Mouse (Mus musculus) left cerebral cortex, postnatal 14 days (tissue): ENCODE measurements around the gene Bud23. TPM values are rescaled to one million over a fixed set of nuclear protein-coding genes. Genes with fewer than 3 reads are reported as not detected.

ENCODE experiments used
- DNase-seq, 2 experiments: peaks; one replicate each; pipeline ENCODE4 v3.0.0; 2021 to 2022; ENCODE audit warnings: low spot score in 2 of 2, mixed read lengths in 1 of 2
- intact Hi-C: fragments of 180-260 bp; cut with DNase I; formaldehyde crosslinking; loops from one replicate; pipeline ENCODE4 v1.15.1; 2025
- total RNA-seq, 2 experiments: library from RNA; stranded (reverse); gene quantifications; 2 replicates each; pipeline ENCODE4 v1.2.3; 2021

Bud23 gene
- total RNA-seq, 2 experiments from 2014 or later: 34.0 to 55.7 TPM

DNA sequence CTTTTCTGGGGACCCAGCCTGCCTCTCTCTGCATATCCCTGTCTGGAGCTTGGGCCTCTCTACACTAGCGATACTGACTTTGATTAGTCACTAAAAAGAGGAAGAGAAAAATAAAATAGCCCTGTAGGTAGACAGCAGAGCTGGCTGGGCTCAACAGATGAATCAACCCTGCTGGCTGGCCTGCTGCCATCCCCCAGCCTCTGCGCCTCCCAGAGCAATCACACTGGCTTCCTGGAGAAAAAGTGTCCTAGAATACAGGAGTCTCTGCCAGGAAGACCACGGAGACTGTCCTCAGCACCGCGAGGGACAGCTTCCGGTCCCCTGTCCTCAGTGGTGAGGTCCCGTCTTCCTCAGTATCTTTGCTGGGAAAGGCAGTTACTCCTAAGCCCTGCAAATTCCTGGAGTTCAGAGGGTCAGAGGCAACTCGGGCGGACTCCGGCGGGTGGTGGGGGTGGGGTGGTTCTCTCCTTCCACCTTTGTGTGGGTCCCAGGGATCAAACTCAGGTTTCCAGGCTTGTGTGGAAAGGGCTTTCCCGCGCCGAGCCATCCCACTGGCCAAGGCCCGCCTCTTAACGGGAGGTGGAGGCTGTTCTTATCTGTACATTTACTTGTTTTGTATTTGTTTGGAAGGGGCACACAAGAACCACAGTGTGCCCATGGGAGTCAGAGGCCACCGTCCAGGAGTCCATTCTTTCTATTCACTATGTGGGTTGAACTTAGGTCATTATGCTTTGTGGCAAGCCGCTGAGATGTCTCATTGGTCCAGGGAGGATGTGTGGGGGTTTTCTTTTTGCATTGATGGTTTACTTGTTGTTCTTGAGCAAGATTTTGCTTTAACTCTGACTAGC lies 35.5 kb downstream of the Bud23 start:
- peak; percentile 63 to 71 for DNase-seq

DNA sequence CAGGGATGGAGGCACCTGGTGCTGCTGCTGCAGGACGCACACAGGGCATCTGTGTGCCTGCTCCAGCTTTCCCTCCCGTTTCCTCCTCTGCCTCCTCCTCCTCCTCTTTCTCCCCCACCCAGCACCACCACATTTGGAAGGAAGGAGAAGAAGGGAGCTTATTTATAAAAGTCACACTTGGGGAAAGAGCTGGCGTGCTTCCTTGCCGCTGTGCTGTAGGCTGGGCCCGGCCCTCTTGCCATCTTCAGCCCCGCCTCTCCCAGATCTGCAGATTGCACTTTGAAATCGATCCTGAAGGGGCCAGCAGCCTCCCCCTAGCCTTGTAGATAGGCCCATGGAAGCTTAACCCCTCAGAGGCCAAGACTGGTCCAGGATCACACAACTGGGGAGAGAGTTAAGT lies 38.9 kb downstream of the Bud23 start:
- peak; percentile 66 to 73 for DNase-seq
- intact Hi-C loops: no loop called here

More for the DNA sequence above, 35.5 kb downstream of the Bud23 start:
- intact Hi-C loops: no loop called here

DNA sequence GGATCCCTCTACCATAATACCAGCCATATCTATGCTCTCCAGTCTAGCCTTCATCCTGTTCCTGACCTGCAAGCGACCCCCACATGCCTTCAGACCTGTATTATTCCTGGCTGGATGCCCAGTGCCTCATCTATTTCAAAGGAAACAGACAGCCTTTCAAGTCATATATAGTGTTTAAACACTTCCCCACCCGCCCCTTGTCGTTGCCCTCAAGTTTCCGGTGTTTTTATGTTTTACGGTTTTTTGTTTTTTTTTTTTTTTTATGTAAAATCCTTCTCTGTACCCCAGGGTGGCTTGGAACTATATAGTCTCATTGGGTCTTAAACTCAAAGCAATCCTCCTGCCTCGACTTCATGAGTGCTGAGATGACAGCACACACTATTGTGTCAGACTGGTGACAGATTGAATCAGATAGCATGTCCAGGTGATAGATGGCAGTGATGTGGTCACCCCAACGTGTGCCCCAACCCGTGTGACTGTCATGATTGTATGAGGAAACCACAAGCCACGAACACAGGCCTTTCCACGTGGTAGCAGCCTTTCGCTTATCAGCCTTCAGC lies 40.0 kb downstream of the Bud23 start:
- intact Hi-C loops: loop anchor here (5.0 kb wide), 1 partner anchor 38 kb away; the partner anchor contains the start of genes Bud23 and Dnajc30
- DNase-seq: no peak

DNA sequence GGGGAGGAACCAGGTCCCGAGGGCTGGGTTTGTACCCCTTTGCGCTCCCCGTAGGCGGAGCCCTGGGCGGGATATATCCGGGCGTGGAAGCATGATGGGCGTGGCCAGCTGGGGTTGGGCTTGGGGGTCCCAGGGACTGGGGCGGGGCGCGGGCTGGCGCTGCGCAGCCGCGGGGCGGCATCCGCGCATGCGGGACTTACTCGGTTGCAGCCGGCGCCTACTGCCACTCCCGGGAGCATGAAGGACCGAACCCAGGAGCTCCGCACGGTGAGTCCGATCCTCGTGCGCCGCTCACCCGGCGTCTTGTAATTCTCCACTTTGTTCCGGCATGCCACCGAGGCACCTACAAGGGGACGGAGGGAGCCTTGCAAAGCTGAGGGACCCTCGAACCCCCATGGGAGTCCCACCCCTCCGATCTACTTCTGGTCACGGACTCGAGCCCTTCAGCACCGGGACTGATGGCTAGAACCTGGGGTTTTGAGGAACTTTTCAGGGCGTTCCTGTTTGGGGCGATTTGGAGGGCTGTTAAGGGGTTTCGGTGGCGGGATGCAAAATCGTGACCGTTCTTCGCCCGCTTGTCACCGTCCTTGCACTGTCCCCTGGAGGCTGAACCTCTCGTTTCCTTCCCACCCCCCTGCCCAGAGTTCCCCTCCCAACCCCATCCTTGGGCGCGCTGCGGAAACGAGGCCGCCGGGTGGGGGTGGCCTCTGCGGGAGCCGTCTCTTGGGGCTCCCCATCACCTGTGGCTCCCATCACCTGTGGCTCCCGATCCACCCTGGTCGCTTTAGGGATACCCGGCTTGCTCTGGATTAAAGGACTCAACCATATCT lies 41.2 kb downstream of the Bud23 start, which contains the start of gene Stx1a:
TSS of gene Stx1a (plus strand) at position 139 of the 830 bp plus-strand sequence.
- peak; percentile 77 to 89 for DNase-seq
- intact Hi-C loops: loop anchor here (5.0 kb wide), 1 partner anchor 39 kb away; the partner anchor contains the start of genes Bud23 and Dnajc30

DNA sequence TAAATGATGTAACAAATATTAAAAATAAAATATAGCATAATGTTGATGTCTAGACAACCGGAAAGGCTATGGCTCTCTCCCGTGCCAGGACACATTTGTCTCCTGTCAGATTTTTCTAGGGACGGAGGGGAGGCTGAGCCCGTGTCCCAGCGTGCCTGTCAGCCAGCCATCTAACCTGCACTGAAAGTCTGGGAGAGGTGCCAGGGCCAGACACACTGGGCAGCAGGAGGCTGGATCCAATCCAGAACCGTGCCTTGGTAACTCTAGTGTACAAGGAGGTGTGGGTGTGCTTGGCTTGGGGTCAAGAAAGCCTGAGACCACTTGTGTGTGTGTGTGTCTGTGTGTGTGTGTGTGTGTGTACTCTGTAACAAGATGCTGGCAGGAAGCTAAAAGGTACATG lies 42.9 kb downstream of the Bud23 start:
- intact Hi-C loops: loop anchor here (5.0 kb wide), 1 partner anchor 40 kb away; the partner anchor contains the start of genes Bud23 and Dnajc30
- DNase-seq: no peak

DNA sequence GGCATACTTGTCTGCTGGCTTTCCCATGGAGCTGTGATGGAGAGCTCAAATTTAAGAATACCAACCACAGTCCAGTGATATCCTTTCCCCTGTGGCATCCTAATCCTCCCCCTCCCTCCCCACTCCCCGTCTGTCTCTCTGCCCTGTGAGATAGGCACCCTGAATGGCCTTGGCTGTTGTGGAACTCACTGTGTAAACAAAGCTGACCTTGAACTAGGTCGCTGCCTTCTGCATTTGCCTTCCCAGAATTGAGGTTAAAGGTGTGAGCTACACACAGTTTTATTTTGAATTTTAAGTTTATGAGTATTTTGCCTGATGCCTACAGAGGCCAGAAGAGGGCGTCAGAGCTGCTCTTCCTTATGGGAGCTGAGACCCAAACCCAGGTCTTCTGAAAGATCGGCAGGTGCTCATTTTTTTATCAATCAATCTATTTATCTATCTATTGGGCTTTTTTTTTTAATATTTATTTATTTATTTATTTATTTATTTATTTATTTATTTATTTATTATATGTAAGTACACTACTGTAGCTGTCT lies 48.5 kb downstream of the Bud23 start:
- DNase-seq: no peak
- intact Hi-C loops: loop anchor here (2.0 to 5.0 kb wide), 2 partner anchors 36 to 61 kb away; no protein-coding TSS in a partner anchor

DNA sequence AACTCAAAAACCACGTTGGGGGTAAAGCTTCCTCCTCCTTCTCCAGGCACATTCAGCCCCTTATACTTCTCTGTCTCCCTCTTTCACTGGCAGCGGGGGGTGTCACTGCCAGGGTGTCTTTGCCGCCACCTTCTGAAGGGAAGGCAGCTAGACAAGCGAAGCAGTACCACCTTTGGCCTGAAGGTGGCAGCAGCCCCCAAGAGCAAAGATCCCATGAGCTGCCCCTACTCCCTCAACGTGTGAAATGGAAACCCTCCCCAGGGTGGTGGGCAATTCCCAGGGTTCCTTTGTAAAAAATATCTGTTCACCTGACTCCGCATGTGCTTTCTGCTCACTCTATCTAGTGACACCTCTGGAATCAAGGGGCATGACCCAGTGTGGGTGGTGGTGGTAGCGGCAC lies 49.3 kb downstream of the Bud23 start:
- intact Hi-C loops: loop anchor here (5.0 kb wide), 1 partner anchor 37 kb away; no protein-coding TSS in a partner anchor
- DNase-seq: peak; percentile 90 to 95

DNA sequence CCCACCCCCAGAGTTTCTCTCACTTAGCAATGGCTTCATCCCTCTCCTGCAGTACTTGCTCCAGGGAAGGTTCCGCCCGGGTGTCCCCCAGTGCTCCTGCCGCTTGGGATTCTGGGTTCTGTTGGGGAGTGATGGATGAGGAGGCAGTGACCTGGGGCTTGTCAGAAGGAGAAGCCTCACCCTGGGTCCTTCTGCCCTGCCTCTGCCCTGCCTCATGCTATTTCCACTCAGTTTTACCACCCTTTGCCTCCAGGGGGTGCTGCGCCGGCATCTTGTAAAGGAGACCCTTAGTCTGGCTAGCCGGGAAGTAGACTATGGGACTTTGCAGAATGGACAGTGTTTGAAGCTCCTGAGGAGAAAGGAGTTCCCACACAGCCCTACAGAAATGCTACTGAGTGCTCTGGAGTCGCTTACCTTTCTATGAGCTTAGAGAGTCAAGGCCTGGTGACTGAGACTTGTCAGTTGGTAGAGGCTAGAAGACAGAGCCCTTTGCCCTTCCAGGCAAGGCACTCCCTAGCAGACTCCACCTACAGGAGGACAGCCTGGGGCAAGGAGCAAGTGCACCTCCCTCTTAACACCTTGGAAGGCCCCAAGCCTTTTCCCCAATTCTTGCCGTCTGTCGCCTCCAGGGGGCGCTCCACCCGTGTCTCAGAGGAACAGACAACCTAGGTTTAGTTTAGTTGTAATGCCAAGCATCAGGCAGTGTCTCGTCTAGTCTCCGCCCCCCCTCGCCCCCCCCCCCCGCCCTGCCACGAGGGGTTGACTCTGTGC lies 51.9 kb downstream of the Bud23 start:
- intact Hi-C loops: loop anchor here (5.0 kb wide), 1 partner anchor 174 kb away; the partner anchor contains the start of gene Baz1b
- peak; percentile 76 to 81 for DNase-seq

DNA sequence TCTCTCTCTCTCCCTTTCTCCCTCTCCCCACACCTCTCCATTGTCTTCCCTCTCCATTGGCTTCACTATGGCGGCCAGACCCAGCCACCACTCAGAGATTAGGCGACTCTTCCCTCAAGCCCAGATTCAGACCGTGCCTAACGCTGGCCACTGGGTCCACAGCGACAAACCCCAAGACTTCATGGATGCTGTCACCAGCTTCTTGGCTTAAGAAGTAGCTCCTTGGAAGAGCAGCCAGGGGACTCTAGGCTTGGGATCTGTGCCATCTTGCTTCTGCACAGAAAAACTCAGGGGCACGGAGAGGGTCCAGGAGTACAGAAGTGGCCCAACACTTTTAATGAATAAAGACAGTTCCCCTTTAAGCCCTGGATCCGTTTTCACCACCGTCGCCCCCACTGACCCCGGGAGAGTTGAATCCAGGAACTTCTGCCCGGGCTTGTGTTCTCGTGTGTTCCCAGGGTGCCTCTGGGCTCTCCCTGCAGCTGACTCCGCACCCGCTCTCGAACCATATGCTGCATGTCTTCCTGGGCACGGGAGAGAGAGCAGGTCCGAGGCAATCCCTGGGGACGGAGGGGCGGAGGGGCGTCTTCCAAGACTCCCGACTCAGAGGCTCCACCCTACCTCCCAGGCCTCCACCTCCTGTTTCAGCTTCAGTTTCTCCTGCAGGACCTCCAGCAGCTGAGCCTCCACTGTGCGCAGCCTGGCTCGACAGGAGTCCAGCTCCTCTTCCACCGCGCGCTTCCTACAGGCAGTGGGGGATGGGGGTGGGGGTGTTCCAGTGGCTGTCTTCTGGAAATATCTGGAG lies 52.7 kb downstream of the Bud23 start:
- intact Hi-C loops: loop anchor here (5.0 kb wide), 1 partner anchor 175 kb away; the partner anchor contains the start of gene Baz1b
- no peak for DNase-seq

DNA sequence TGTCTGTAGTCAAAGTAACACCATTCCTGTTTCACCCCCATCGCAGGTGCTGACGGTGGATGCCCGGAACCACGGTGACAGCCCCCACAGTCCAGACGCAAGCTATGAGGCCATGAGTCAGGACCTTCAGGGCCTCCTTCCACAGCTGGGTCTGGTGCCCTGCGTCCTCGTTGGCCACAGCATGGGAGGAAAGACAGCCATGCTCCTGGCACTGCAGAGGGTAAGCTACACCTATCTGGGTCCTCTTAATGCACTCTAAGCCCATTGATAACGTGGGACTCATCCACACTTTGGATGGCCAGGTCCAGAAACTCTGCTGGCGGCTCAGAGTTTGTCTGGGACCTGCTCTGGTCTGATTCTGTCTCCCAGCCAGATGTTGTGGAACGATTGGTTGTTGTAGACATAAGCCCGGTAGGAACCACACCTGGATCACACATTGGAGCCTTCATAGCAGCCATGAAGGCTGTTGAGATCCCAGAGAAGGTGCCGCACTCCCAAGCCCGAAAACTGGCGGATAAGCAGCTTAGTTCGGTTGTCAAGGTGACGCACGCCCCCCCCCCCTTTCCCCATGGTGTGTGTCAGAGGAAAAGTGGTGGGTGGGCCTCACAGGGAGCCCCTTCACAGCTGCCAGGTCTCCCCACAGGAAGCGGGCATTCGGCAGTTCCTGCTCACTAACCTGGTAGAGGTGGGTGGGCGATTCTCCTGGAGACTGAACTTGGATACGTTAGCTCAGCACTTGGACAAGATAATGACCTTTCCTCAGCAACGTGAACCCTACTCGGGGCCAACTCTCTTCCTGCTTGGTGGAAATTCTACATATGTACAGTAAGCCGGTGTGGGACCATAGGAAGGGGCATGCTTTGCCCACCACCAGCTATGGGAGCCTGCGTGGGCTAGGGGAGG lies 53.7 kb downstream of the Bud23 start:
- intact Hi-C loops: loop anchor here (5.0 kb wide), 1 partner anchor 176 kb away; the partner anchor contains the start of gene Baz1b

DNA sequence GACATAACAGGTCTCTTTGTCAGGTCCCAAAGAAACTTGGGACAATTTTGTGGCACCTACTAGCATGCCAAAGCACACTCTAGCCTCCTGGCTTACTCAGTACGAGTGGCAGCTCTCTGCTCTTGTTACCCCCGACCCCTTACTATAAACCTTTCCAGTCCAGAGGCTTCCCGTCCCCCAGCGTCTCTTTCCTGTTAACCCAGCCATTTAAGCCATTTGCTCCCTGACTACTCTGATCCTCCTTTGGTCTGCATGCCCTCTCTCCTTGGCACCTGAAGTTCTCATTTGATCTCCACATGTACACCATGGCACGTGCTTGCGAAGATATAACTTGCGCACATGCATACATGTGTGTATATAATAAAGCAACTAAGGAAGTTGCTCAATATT lies 54.4 kb downstream of the Bud23 start:
- intact Hi-C loops: loop anchor here (5.0 kb wide), 1 partner anchor 177 kb away; the partner anchor contains the start of gene Baz1b
- DNase-seq: no peak

More for the DNA sequence above, 53.7 kb downstream of the Bud23 start:
- no peak for DNase-seq

DNA sequence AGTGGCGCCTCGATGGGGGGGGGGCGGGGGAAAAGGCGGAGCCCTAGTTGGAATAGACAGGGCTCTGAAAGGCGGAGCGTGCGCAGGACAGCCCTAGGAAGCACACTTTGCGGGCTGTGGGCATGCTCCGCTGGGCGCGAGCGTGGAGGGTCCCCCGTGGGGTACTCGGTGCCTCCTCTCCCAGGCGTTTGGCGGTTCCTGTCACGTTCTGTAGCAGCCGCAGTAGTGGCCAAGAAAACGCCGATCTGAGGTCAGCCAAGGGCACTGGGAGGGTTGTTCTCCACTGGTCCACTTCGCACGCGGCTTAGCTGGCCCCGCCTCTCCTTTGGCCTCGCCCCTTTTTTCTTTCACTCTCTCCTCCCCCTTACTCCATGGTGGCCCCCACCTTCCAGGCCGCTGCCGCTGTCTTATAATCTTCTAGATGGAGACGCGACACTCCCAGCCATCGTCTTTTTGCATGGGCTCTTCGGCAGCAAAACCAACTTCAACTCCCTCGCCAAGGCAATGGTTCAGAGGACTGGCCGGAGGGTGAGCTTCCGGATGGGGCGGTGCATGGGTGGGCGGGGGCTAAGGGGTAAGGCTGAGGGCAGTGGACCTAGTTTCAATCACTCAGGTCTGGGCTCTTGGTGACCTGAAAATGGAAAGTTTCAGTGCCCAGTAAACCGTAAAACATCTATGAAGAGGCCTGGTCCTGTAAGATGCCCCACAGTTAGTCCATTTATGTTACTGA lies 55.0 kb downstream of the Bud23 start:
- intact Hi-C loops: loop anchor here (5.0 kb wide), 1 partner anchor 178 kb away; the partner anchor contains the start of gene Baz1b
- peak; percentile 79 to 89 for DNase-seq

DNA sequence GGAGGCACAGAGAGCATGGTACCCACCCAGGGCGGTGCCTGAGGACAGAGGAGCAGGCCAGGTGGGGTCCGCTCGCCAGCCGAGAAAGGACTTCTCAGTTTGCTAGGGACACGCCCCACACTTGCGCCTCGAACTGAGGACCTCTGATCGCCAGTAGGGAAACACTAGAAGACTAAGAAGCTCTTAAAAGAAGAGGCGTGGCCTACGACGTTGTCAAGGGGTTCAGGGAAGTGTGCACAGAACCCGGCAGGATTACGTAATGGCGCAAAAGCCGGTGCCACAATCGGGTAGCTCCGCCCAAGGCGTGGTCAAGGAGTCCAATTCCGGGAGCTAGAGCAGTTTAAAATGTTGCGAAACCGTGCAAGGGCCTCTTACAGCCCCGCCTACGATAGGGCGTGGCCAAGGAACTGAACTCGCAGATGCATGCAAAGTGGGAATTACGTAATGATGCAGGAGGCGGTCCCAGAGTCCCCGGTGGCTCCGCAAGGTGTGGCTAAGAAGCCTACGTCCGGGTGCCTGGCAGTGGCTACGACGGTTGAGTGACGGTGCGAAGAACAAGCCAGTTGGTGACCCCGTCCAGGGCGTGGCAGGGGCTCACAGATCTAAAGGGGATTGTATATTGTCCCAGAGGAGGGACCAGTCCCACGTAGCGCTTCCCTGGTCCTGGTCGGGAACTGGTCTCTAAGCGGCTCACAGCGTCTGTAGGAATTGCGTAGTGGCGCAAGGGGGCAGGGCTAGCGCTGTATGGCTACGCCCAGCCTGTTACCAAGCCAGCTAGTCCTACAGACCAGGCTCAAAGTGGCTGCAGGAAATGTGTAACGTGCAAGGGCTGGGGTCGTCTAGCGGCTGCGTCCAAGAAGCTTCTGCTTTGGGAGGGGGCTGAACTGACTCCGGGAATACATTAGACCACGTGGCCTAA lies 55.8 kb downstream of the Bud23 start, which contains the start of gene Abhd11:
TSS of gene Abhd11 (plus strand) at position 482 of the 919 bp plus-strand sequence.
- peak; percentile 97 to 100 for DNase-seq
- intact Hi-C loops: no loop called here

DNA sequence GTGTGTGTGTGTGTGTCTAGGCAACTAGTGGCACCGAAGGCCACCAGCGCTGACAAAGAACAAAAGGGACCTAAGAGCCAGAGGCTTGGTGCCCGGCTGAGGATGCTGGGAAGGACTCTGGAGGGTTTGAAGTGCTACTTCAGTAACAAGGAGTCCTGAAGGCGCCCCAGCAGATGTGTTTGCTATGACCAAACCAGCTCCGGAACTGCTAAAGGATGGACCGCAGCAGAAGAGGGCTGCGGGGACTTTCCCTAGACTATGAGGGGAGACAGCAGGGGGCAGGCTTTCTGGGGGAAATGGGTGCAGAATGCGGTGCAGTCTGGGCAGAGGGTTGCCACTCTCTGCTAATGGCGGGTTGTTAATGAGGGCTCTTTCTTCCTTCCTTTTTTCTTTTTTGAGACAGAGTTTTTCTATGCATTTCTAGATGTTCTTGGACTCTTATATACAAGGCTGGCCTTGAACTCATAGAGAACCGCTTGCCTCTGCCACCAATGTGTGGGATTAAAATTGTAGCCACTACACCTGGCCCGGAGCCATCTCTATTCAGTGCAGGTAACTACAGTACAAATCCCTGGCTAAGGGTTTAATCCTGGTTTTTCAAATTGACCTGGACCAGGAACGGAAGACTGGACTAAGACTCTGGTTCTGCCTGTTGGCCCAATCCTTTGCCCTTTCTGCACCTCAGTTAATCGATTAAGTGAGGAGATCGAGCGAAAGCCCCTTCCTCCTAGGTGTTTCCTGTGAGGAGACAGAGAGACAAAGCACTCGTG lies 56.8 kb downstream of the Bud23 start:
- no peak for DNase-seq
- intact Hi-C loops: no loop called here
